Mouse (Mus musculus) heart, adult 10 weeks (tissue): ENCODE measurements around the gene Tmprss9. TPM values are rescaled to one million over a fixed set of nuclear protein-coding genes. Genes with fewer than 3 reads are reported as not detected.

ENCODE experiments used
- polyA plus RNA-seq: library from polyadenylated mRNA; stranded (reverse); fragments of 350-450 nt; fragmentation: Illumina TruSeq; extraction: RNeasy Lipid Tissue Mini Kit (QIAGEN cat#74804); gene quantifications from one replicate; pipeline ENCODE4 v1.2.3, GENCODE M21; 2014; ENCODE audit warnings: low read depth, low replicate concordance

The Tmprss9 gene
- polyA plus RNA-seq: not detected

GRCm38 (mm10) chr10:80871581-80871980 is at the start of gene Tmprss9:
Gene Tmprss9 (plus strand): TSS chr10:80871848.

GRCm38 (mm10) chr10:80826151-80827062 is 45.2 kb upstream of the Tmprss9 start, which contains the start of gene Oaz1:
Gene Oaz1 (plus strand): TSS chr10:80826656.

GRCm38 (mm10) chr10:80843931-80844547 is 27.6 kb upstream of the Tmprss9 start, which contains the start of gene Lingo3:
Gene Lingo3 (minus strand): TSS chr10:80844039.

GRCm38 (mm10) chr10:80854913-80855748 is 16.5 kb upstream of the Tmprss9 start, which contains the start of the genes Lsm7 and Sppl2b:
Gene Lsm7 (minus strand): TSS chr10:80855209.
Gene Sppl2b (plus strand): TSS chr10:80855275.

GRCm38 (mm10) chr10:80900318-80901247 is 28.9 kb downstream of the Tmprss9 start, which contains the start of gene Timm13:
Gene Timm13 (minus strand): TSS chr10:80900969.

GRCm38 (mm10) chr10:80917779-80918434 is 46.3 kb downstream of the Tmprss9 start, which contains the start of gene Lmnb2:
Gene Lmnb2 (minus strand): TSS chr10:80918245.

GRCm38 (mm10) chr10:80929299-80930226 is 57.9 kb downstream of the Tmprss9 start, which contains the start of gene Gadd45b:
Gene Gadd45b (plus strand): TSS chr10:80930073.

Other genes starting within 250 kb of the Tmprss9 start
- gene Csnk1g2, start 249.0 kb upstream of the Tmprss9 start, polyA plus RNA-seq: 87.7 TPM
- 42.0 TPM for gene Btbd2, start 214.8 kb upstream of the Tmprss9 start, polyA plus RNA-seq
- 159 TPM for gene Mknk2, start 193.7 kb upstream of the Tmprss9 start, polyA plus RNA-seq
- gene Mob3a, start 169.9 kb upstream of the Tmprss9 start, polyA plus RNA-seq: 5.6 TPM
- gene Izumo4, start 169.7 kb upstream of the Tmprss9 start, polyA plus RNA-seq: 17.2 TPM
- gene Ap3d1, start 129.6 kb upstream of the Tmprss9 start, polyA plus RNA-seq: 44.0 TPM
- 36.2 TPM for gene Dot1l, start 116.6 kb upstream of the Tmprss9 start, polyA plus RNA-seq
- 24.0 TPM for gene Sf3a2, start 73.7 kb upstream of the Tmprss9 start, polyA plus RNA-seq
- gene Plekhj1, start 73.2 kb upstream of the Tmprss9 start, polyA plus RNA-seq: 33.0 TPM
- gene Amh, start 66.6 kb upstream of the Tmprss9 start, polyA plus RNA-seq: not detected
- 0.52 TPM for gene Jsrp1, start 58.4 kb upstream of the Tmprss9 start, polyA plus RNA-seq
- 873 TPM for gene Oaz1, start 45.2 kb upstream of the Tmprss9 start, polyA plus RNA-seq
- 10.1 TPM for gene Lingo3, start 27.8 kb upstream of the Tmprss9 start, polyA plus RNA-seq
- gene Lsm7, start 16.6 kb upstream of the Tmprss9 start, polyA plus RNA-seq: 71.8 TPM
- gene Sppl2b, start 16.6 kb upstream of the Tmprss9 start, polyA plus RNA-seq: 16.7 TPM
- gene Timm13, start 29.1 kb downstream of the Tmprss9 start, polyA plus RNA-seq: 109 TPM
- 4.1 TPM for gene Lmnb2, start 46.4 kb downstream of the Tmprss9 start, polyA plus RNA-seq
- 7.3 TPM for gene Gadd45b, start 58.2 kb downstream of the Tmprss9 start, polyA plus RNA-seq
- 0.99 TPM for gene Gng7, start 143.1 kb downstream of the Tmprss9 start, polyA plus RNA-seq
- gene Diras1, start 153.8 kb downstream of the Tmprss9 start, polyA plus RNA-seq: not detected
- 13.6 TPM for gene Slc39a3, start 165.6 kb downstream of the Tmprss9 start, polyA plus RNA-seq
- 90.2 TPM for gene Sgta, start 188.3 kb downstream of the Tmprss9 start, polyA plus RNA-seq
- 12.6 TPM for gene Thop1, start 198.2 kb downstream of the Tmprss9 start, polyA plus RNA-seq
- gene Creb3l3, start 227.0 kb downstream of the Tmprss9 start, polyA plus RNA-seq: 0.26 TPM
- 88.4 TPM for gene Map2k2, start 234.1 kb downstream of the Tmprss9 start, polyA plus RNA-seq